Mouse (Mus musculus) right cerebral cortex, postnatal 36 days (tissue): ENCODE measurements around the gene Stx3.
A peak's percentile ranks its signal among the peaks of the same experiment; 100 is the strongest.

Experiments used
- DNase-seq, 2 experiments: peaks; one replicate each; pipeline ENCODE4 v3.0.0; 2022; ENCODE audit warnings: low spot score in 2 of 2, mixed read lengths in 1 of 2

Stx3 gene

GRCm38 (mm10) chr19:11819143-11819700 lies at the start of gene Stx3:
Gene Stx3 (minus strand): TSS chr19:11819403.
- no peak for DNase-seq

- DNase-seq, result no peak
Observed at GRCm38 (mm10) chr19:11867837-11868236, 48.6 kb upstream of the Stx3 start.

GRCm38 (mm10) chr19:11860966-11861365 lies 41.8 kb upstream of the Stx3 start, which contains the start of gene Olfr1418:
Gene Olfr1418 (minus strand): TSS chr19:11861066.
- DNase-seq, result no peak

GRCm38 (mm10) chr19:11856506-11856905 lies 37.3 kb upstream of the Stx3 start:
- no peak for DNase-seq

- no peak for DNase-seq
Observed at GRCm38 (mm10) chr19:11854821-11855220, 35.6 kb upstream of the Stx3 start.

GRCm38 (mm10) chr19:11852652-11853051 lies 33.4 kb upstream of the Stx3 start:
- no peak for DNase-seq

- DNase-seq, result no peak
Observed at GRCm38 (mm10) chr19:11846333-11846732, 27.1 kb upstream of the Stx3 start.

GRCm38 (mm10) chr19:11839119-11839518 lies 19.9 kb upstream of the Stx3 start, which contains the start of gene Olfr1417:
Gene Olfr1417 (minus strand): TSS chr19:11839219.
- DNase-seq, result no peak

GRCm38 (mm10) chr19:11823346-11824065 lies 4.3 kb upstream of the Stx3 start:
- no peak for DNase-seq

GRCm38 (mm10) chr19:11820211-11820610 lies 1.0 kb upstream of the Stx3 start:
- DNase-seq, result no peak

- peak in 1 of 2 experiments; percentile 12 for DNase-seq
Observed at GRCm38 (mm10) chr19:11819800-11820199, 597 bp upstream of the Stx3 start.

GRCm38 (mm10) chr19:11818199-11819142 lies 732 bp downstream of the Stx3 start:
- DNase-seq, result peak; percentile 31 to 34

GRCm38 (mm10) chr19:11817586-11817985 lies 1.6 kb downstream of the Stx3 start:
- no peak for DNase-seq

GRCm38 (mm10) chr19:11816706-11817105 lies 2.5 kb downstream of the Stx3 start:
- no peak for DNase-seq

GRCm38 (mm10) chr19:11814742-11815333 lies 4.4 kb downstream of the Stx3 start:
- DNase-seq, result no peak

GRCm38 (mm10) chr19:11813649-11814048 lies 5.6 kb downstream of the Stx3 start:
- DNase-seq, result no peak

- DNase-seq, result no peak
Observed at GRCm38 (mm10) chr19:11813136-11813535, 6.1 kb downstream of the Stx3 start.

- DNase-seq, result no peak
Observed at GRCm38 (mm10) chr19:11811688-11812365, 7.4 kb downstream of the Stx3 start.

GRCm38 (mm10) chr19:11810856-11811255 lies 8.3 kb downstream of the Stx3 start:
- DNase-seq, result no peak

GRCm38 (mm10) chr19:11810003-11810758 lies 9.0 kb downstream of the Stx3 start:
- DNase-seq, result no peak
